Mouse (Mus musculus): Measurements from ENCODE around the gene Opn1sw. TPM values are rescaled to one million over a fixed set of nuclear protein-coding genes. Genes with fewer than 3 reads are reported as not detected.

The Opn1sw gene
- total RNA-seq (2022): under 1 TPM in 2 of 4 experiments, not detected in 2; 0.22 to 0.79 TPM

DNA sequence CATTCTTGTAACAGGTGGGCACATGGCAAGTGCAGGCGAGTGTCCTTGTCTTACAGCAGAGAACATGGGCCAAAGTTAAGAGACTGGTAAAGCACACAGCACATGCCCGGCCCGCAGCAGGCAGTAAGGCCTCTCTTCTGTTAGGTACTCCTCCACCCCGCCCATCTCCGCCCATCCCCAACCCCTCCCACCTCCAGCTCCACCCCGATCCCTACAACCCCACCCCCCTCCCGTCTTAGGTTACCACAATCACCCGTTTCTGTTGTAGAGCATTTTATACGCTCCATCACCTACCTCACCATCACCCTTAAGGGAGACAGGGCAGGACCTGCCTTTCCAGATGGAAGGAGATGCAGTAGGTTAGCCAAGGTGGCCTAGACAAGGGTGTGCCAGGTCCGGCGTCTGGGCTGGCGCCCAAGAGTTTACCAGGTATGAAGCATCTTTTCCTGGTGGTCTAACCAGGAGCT, at the start of gene Opn1sw:
TSS of gene Opn1sw (minus strand) at position 417 of the 467 bp plus-strand sequence.
- no peak for DNase-seq (ENCODE audit: low spot score)

DNA sequence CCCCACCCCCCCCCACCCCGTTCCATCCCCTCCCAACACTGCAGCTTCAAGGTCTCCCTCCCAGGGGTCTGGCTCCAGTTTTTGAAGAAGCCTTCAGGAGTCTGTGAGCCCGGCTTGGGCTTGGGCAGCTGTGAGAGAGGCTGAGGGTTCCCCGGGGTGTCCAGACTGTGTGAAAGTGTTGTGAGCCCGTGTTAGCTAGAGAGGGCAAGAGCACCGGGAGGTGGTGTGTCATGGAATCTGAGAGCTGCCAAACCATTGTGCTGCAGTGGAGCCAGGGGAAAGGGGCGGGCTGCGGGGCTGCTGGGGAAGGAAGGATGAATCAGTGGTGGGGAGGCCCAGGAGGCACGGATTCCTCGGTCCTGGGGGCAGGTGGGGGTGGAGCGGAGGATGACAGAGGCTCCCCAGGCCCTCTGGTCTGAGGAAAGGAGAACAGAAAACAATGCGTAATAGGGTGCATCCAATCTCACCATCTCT, 48.2 kb upstream of the Opn1sw start:
- peak; percentile 68 for DNase-seq (ENCODE audit: low spot score)

DNA sequence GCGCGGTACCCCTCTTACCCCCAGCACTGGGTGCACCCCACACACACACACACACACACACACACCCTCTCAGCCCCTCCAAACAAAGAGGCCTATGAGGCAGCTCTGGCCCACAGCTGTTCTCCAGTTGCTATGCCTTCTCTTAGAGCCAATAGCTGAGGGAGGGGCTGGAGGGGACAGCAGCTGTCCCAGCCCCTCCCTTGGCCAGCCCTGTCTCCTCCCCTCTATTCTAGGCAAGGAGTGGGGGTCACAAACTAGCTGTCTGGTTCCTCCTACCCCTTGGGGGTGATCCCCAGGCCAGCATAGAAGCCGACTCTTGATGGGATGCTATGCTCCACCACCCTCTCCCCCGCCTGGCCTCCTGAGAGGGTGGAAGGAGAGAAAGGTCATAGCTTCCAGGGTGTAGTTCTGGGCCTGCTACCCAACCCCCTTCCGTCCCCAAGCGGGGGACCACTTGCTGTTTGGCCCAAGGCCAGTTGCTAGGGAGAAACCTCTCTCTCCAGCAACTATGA, 47.7 kb upstream of the Opn1sw start:
- peak; percentile 35 for DNase-seq (ENCODE audit: low spot score)

DNA sequence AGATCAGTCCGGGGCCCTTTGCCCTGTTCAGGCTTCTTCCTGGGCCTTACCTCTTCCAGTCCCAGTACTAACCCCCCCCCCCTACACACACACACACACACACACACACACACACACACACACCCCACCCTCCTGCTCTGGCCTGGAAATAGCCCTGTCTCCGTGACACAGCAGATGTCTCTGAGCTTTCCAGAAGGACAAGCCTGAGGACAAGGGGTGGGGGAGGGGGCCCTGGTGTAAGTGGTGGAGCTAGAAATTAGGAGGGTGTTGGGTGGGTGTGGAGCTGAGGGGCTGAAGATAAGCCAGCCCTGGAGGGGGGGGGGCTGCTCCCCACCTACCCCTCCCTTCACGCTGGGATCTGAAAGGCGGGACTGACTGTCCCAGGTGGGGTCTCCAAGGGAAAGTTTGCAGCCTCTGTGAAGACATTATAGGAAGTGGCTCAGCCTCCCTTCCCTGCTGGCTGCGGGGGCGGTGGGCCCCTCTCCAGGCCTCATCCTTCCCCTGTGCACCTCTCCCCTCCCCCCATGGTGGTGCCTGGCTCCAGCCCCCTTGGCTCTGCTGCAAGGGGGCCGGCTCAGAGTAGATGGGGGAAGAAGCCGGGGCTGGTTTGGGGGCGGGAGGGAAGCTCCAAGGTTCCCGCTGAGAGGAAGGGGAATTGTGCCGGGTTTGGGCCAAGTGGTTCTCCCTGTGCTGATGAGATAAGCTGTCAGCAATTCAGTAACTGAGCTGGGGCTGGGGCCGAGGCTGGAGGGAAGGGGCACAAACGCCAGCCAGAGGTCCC, 46.8 kb upstream of the Opn1sw start:
- DNase-seq (ENCODE audit: low spot score): peak; percentile 35

DNA sequence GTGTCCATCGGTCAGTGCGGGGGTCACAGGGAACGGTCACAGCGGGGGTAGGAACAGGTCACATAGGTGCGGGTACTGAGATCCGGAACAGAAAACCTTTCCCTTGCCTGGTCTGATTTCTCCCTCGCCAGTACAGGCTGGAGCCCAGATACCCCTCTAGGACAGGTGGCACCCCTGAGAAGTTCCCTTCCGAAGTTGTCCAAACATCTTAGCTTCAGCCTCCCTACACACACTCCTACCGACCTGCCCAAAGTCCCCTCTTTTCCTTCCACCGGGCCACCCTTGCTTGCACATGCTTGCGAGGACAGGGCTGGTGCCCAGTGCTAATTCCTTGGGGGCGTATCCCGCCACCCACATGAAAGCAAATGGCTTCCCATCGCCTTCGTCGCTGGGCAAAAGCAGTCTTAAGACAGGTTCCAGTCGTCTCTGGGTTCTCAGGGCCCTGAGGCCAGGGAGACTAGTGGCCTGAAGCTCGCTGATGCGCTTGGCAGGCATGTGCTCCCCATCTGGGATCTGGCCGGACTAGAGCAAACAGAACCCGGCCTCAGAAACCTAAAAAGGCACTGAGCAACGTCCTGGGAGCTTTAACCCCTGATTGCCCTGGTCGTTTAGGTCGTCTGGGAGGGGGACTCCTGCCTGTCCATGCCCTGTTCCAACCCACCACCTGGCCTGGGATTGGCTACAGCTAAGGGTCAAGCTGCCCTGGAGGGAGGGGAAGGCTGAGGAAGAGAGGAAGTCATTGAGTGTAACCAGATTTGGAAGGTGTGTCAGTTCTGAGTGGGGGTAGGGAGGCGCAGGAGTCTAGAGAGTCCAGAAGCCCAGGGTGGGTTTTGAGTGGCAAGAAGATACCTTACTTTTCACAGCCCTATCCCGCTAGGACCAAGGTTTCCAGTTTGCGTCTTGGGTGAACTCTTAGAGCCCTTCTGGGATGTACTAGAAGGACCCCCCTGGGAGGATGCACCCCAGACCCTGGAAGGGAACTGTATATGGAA, 45.8 kb upstream of the Opn1sw start:
- DNase-seq (ENCODE audit: low spot score): peak; percentile 69

DNA sequence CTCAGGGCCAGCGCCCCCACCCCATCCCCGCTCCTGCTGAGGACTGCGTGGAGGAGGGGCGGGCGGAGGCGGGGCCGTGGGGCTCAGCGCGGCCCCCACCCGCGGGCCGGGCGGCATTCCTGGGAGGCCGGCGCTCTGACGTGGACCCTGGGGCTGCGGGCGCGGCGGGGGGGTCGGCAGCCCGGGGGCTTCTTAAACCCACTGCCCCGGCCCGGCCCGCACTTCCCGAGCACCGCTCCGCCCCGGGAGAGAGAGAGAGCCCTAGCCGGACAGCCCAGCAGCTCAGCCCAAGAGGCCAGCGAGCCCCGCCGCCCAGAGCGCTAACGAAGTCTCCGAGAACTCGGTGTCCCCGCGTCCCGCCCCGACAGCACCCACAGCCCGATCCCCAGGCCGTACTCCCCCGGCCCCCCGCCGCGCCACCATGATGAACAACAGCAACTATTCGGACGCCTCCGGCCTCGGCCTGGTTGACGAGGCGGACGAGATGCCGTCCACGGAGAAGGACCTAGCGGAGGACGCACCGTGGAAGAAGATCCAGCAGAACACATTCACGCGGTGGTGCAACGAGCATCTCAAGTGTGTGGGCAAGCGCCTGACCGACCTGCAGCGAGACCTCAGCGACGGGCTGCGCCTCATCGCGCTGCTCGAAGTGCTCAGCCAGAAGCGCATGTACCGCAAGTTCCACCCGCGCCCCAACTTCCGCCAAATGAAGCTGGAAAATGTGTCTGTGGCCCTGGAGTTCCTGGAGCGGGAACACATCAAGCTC, 45.0 kb upstream of the Opn1sw start, which contains the start of gene Flnc:
TSS of gene Flnc (plus strand) at position 219 of the 766 bp plus-strand sequence.
- peak; percentile 40 for DNase-seq (ENCODE audit: low spot score)

DNA sequence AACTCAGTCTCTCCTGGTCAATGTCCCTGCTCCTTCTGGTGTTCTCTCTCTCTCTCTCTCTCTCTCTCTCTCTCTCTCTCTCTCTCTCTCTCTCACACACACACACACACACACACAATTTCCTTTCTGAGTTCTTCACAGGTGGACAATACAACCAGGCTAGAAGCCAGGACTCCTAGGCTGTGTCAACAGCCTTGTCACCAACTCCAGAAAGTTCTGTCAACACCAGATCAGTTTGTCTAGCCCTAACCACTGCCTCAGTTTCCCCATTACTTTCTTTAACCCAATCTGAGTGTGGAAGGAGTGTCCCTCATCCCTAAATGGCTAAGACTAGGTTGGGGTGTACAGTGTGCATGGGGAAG, 44.4 kb upstream of the Opn1sw start:
- no peak for DNase-seq (ENCODE audit: low spot score)

DNA sequence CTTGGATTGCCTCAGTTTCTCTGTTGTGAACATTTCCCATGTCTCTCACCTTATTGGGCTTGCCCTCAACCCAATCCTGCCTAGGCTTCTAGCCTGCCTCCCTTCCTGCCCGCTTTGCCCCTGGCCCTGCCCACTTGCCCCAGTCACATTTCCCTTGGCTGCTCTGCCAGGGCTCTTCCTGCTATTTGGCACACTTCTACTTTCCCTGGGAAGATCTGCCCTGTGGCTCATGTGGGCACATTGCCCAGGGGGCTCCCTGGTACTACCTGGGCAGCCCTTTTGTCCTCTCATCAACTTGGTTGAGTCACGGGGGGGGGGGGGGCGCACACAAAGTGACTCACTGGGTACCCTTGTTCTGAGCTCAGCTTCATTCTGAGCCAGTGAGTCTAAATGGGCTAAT, 43.9 kb upstream of the Opn1sw start:
- DNase-seq (ENCODE audit: low spot score): peak; percentile 41

DNA sequence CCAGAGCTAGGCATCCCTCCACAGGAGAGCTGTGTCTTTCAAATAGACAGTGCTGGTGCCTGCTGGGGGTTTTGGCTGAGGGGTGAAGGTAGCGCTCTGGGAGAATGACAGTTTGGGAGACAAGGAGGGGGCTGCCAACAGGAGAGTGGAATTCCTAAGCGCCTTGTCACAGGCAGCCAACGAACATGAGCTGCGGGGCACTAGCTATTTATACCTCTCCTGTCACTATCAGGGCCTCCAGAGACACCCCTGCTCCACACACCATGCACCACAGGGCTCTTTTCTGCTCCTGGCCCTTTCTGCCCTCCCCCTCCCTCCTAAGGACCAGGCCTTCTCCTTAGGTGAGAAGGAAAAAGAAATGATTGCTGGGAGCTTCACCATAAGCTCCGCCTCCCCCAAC, 43.2 kb upstream of the Opn1sw start:
- peak; percentile 50 for DNase-seq (ENCODE audit: low spot score)

DNA sequence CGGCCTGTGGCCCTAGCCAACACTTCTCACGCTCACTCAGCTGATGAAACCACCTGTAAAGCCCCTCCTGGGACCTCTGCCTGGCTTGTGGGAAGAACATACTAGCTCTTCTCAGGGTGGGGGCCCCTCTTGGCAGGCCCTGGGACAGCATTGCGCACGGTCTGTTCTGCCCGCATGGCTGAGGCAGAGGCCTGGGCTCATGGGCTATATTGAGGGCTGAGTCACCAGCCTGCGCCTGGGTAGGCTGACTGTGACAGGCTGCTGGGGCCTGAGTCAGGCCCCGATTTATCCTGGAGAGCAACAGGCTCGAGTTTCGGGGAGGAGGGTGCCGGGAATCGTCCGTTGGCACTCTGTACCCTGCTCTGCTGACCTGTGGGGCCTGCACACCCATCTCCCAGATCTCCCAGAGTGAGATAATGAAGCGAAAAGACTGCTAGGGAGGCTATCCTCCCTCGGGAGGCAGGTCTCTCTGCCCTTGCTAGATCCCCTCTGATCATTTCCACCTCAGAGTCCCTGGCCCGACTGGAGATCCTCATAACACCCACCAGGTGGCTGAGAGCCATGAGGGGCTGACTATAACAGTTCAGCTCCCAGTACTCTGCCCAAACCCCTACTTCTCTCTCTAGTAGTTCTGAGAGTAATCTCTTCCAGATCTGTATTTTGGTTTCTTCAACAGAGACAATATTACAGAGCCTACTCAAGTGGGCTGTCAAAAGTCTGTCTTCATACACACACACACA, 42.6 kb upstream of the Opn1sw start:
- DNase-seq (ENCODE audit: low spot score): no peak

DNA sequence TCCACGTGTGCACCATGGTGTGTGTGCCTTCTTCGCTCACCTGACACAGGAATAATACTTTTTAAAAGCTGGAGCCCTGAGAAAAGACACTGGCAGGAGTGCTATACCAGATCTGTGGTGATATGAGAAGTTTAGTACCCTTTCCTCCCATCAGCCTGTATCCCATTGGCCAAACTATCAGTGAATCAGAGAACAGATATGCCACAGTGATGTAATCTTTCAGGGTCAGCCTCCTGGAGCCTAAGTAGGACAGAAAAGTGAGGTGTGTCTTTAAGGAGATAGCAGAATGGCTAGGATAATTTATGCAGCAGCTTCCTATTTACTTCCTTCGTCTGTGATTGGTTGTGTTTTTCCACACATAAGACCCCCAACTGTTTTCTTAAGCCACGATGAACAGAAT, 39.9 kb upstream of the Opn1sw start:
- no peak for DNase-seq (ENCODE audit: low spot score)

DNA sequence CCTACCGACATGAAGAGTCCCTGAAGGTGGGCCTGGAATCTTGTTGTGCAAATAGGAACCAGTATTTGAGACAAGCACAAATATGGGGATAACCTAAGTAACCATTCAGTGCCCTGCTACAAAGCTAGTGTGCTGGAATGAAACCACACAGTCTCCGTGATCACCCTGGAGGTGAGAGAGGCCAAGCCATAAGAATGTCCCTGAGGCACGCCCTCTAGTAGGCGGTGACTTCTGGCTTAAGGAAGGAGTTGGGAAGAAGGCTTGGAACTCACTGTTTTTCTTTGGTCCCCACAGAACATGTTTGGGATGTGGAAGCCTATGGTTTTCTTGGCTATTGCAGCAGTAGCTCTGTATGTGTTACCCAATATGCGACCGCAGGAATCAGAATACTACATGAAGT, 38.1 kb upstream of the Opn1sw start:
- DNase-seq (ENCODE audit: low spot score): no peak

DNA sequence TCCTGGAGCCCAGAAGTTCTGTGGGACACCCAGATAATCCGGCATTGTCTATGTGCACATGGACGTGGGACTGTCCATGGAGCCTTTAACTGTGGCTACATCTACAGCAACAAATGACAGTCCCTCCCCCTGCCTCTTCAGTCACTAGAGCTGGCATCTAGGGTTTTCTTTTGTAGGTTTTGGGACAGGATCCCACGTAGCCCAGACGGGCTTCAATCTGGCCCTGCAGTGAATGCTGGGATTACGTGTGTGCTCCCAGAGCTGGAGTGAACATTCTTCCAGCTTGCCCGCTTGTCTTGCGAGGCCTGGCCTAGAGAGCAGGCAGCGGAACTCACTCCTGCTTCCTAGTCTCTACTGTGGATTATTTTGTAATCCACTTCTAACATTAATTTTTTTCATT, 36.9 kb upstream of the Opn1sw start:
- DNase-seq (ENCODE audit: low spot score): no peak

DNA sequence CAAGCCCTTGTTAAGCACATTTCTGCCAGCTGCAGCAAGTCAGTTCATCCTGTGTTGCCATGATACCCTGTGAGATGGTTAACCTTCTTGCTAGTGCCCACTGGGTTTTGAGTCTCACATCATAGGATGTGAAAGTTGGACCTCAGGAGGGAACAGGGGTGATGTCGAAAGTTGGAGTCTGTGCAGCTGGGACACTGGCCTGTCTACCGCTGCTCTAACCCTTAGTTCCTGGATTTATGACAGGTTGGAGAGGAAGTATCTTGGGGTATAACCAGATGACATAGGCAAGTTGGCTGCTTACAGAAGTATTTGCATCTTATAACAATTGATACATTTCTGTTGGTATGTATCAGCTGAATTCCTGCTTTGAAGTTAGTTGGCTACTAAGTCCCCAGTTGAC, 32.3 kb upstream of the Opn1sw start:
- DNase-seq (ENCODE audit: low spot score): no peak

DNA sequence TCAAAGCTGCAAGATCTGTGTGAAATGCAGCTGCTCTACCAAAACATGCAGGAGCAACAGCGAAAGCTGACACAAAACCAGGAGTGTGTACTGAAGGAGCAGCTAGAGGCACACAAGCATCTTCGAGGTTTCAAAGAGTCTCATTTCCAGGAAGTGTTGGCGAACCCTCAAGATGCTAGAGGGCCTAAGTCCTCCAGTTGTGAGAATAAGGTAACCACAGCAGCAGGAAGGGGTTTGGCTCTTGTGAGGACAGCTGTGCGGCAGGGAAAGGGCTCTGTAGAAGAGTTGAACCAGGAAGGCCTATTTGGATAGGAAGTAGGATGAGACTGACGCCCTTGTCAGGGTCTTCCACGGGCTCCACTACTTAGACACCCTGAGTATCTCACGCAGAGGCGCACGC, 27.2 kb upstream of the Opn1sw start:
- no peak for DNase-seq (ENCODE audit: low spot score)

DNA sequence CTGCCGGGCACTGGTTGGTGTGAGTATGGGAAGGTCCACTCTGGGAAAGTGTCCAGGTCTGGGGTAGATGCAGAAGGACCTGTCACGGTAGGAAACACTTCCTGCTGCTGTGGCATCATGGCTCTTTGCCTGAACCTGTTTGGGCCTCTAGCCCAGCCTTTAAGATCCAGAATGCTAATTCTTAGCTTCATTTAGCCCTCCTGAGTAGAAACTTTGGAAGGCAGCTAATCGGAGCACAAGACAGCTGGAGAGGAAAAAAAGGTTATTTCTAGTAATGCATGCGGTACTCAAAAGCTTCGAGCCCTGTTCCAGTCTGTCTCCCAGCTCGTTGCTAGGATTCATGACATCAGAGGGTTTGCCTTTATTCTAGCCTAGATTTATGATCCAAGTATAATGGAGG, 18.1 kb upstream of the Opn1sw start:
- DNase-seq (ENCODE audit: low spot score): no peak

DNA sequence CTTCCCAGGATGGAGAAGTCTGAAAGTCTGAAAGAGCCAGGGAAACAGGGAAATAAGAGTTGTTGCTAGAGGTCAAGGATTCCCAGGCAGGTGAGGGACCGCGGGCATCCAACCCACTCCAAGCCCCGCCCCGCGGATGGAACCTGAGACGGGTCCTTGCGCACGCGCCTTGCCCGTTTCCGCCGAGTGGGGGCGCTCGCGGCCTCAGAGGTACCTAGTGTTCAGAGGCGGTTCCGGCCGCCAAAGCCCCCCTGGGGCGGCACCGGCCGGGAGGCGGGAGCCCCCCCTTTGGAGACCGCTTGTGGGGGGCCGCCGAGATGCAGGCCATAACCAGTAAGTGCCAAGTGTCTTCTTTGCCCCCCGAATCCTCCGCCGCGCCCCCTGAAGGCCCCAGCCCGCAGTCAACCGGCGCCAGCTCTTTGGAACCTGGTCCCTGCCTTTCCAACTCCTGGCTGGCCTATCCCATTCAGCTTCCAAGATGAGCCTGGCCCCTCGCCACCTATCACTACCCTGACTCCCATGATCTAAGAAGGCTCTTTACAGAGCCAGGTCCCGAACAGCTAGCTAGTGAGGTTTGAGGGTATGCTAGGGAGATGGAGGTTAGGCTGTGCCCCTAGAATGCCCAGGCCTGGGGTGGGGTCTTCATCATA, 14.6 kb upstream of the Opn1sw start:
- DNase-seq (ENCODE audit: low spot score): no peak

DNA sequence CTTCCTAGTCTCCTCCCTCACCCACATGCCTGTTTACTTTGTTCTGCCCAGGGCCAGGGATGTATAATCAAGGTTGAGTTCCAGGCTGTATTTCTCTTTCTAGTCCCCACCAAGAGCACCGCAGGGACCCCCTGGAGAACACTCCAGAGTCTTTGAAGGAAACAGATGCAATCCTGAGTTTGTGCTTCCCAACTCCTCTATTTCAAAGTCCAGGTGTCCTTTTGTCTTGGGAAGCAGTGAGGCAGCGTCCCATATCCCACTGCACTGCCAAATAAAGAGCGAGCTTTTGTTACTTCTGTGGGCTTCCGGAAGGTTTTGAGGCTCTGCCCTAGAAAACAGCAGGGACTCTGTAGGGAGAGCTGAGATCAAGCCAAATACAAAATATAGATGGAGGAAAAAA, 11.6 kb upstream of the Opn1sw start:
- DNase-seq (ENCODE audit: low spot score): no peak

DNA sequence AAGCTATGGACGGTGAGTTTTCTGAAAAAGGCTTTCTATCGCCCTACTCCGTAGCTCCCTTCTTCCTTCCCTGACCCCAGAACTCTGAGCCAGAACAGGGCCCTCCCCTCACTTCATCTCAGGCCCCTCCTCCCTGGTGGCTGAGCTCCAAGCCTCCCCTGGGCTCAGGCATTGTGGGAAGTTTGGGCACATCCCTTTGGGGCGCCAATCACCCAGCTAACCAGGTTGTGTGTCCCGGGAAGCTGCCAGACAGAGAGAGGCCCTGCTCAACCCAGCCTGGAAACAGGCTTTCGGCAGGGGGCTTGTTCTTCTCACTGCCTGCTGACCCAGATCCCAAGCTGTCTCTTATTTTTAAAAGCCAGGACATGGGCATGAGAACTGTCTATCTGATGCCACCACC, 9.3 kb upstream of the Opn1sw start:
- no peak for DNase-seq (ENCODE audit: low spot score)
